Mouse (Mus musculus) G1E (cell line): ENCODE results near the gene Myo16. TPM values are rescaled to one million over a fixed set of nuclear protein-coding genes. Genes with fewer than 3 reads are reported as not detected.

Experiments
- ATAC-seq: 2 replicates; pipeline ENCODE4 v1.8.0; 2016; ENCODE audit warnings: mild to moderate bottlenecking; ENCODE audit not compliant: insufficient number of reproducible peaks, poor library complexity, low FRiP score, severe bottlenecking; ENCODE audit errors: extremely low read depth
- DNase-seq: peaks from one replicate; pipeline ENCODE4 v3.0.0; 2012; ENCODE audit warnings: low spot score
- H3K27me3 ChIP-seq: 2 replicates; pipeline ENCODE4 v1.6.1; 2012; ENCODE audit warnings: mild to moderate bottlenecking, low read length, inconsistent platforms; ENCODE audit not compliant: insufficient read depth
- H3K36me3 ChIP-seq: replicated peaks from 2 replicates; pipeline ENCODE3; 2012; ENCODE audit warnings: mild to moderate bottlenecking, inconsistent platforms
- H3K4me1 ChIP-seq: 2 replicates; pipeline ENCODE4 v1.6.1; 2012; ENCODE audit warnings: low read depth, low read length, inconsistent platforms, mixed read lengths; ENCODE audit not compliant: insufficient read depth
- H3K4me3 ChIP-seq: 2 replicates; pipeline ENCODE4 v1.5.1; 2012; ENCODE audit warnings: low read depth, mild to moderate bottlenecking, inconsistent platforms, low read length, moderate library complexity, mixed read lengths
- H3K9me3 ChIP-seq: replicated peaks from 2 replicates; pipeline ENCODE4 v1.6.1; 2012; ENCODE audit warnings: inconsistent platforms
- CTCF ChIP-seq: IDR thresholded peaks from 2 replicates; pipeline ENCODE4 v1.5.1; 2012; ENCODE audit warnings: low read depth, low read length, inconsistent platforms, mixed read lengths
- GATA1 ChIP-seq: IDR thresholded peaks from 2 replicates; pipeline ENCODE4 v1.6.1; 2012; ENCODE audit warnings: borderline replicate concordance, low read length, inconsistent platforms, mixed read lengths
- GATA2 ChIP-seq: IDR thresholded peaks from 2 replicates; pipeline ENCODE4 v1.6.1; 2012; ENCODE audit warnings: low read depth, low read length, inconsistent platforms, borderline replicate concordance
- POLR2AphosphoS5 ChIP-seq: IDR thresholded peaks from 2 replicates; pipeline ENCODE4 v1.6.1; 2012; ENCODE audit warnings: low read depth, low read length, inconsistent platforms; ENCODE audit not compliant: insufficient replicate concordance
- TAL1 ChIP-seq: conservative IDR thresholded peaks from 2 replicates; pipeline ENCODE4 v1.6.1; 2012; ENCODE audit warnings: low read depth, low read length, inconsistent platforms, mixed read lengths
- polyA plus RNA-seq: library from polyadenylated mRNA; stranded (reverse); fragments of >175 nt; gene quantifications from 2 replicates; pipeline ENCODE4 v1.2.3, GENCODE M21; 2012
- total RNA-seq, 2 experiments: library from RNA; stranded (forward) in 1 of 2; stranded (reverse) in 1 of 2; fragments of 200-1000 nt in 1 of 2; fragments of >200 nt in 1 of 2; fragmentation: Nextera tagmentation in 1 of 2; gene quantifications; 2 replicates each; pipeline ENCODE4 v1.2.3; 2014 to 2017

The Myo16 gene
- total and polyA plus RNA-seq, 3 experiments = 0.27 to 0.90 (median 0.38) TPM

DNA sequence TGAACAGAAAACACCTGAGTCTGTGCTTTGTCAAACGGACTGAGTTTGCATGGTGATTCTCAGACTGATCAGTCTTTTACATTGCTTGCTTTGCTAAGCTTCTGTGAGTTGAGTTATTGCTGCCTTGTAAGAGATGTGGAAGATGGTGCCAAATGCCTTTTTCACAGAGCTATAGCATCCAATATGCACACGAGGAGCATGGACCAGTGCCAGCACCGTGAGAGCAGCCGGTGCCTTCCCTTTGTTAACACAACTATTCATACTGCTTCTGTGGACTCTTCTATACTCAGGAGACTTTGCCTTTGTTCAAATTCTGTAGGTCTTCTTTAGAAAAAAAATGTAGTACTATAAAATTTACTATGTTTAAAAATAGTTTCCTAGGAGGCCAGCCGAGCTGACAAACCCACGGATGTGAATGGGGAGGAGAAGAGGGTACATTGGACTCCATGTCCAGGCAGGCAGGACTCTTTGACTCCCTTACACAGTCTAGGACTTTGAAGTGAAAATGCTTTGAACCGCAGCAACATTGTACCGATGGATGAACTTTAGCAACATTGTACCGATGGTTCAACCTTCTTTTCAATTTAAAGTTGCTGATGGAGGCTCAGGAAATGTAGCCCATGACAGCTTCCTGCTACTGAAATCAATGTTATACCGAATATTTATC, 70.7 kb downstream of the Myo16 start:
- H3K36me3 ChIP-seq = no peaks in the 10 kb centered on the region
- H3K9me3 ChIP-seq = no peaks in the 10 kb centered on the region
- no peak for ATAC-seq
- no peaks in the 10 kb centered on the region for H3K4me1 ChIP-seq
- no peak overlapping the region for H3K4me3 ChIP-seq
- no peak for TF ChIP-seq GATA1
- no peak for TF ChIP-seq GATA2
- TF ChIP-seq TAL1 = no peak
- no peak for TF ChIP-seq CTCF
- no peak for TF ChIP-seq POLR2AphosphoS5
- H3K27me3 ChIP-seq = no peaks in the 10 kb centered on the region
- no peak for DNase-seq

DNA sequence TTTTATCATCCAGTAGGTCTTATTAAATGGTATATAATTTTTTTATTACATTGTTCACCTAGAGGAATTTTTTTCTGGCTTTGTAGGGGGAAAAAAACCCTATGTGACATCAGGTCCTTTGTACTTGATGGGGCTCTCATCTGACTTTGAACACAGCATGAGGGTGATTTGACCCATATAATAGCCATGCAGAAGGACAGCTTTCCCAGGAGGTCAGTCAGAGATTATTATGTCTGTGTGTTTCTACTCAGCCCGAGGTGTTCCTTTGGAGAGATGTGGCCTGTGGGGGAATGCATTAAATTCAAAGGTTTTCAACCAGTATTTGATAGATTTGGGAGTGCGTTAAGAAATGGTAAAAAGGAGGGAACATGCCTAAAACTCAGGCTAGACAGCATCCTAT, 71.3 kb downstream of the Myo16 start:
- no peak for ATAC-seq
- H3K4me1 ChIP-seq = no peaks in the 10 kb centered on the region
- TF ChIP-seq TAL1 (no peak), GATA2 (no peak), GATA1 (no peak), POLR2AphosphoS5 (no peak), CTCF (no peak)

DNA sequence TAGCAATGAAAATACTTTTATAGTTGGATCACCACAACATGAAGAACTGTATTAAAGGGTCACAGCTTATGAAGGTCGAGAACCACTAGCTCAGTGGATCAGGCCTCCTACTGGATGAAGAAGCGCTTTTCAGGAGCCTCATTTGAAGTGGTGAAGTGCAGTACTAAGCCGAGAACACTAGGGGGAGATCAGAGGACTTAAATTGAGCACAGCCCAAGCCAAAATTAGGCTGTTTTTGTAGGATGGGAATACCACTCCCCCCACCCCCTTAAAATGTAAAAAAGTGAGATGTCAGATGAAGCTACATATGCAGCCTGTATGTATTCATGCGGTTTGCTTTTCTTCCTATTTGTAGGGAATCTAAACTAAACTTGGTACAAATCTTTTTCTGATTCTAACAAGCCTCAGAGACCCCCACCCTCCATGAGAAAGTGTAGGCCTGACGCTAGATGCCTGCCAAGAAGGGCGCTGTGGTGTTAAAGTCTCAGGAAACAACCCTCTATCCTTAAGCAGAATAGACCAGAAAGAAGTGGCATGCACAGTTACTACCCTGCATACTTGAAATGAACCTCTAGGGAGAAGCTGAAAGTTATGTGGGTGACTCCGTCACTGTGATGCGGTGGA, 77.1 kb downstream of the Myo16 start:
- no peak overlapping the region for H3K4me3 ChIP-seq
- no peak for DNase-seq
- no peaks in the 10 kb centered on the region for H3K4me1 ChIP-seq
- H3K9me3 ChIP-seq = no peaks in the 10 kb centered on the region
- no peaks in the 10 kb centered on the region for H3K27me3 ChIP-seq
- no peaks in the 10 kb centered on the region for H3K36me3 ChIP-seq
- peak; percentile 34; the same call in 1 of the 2 replicates for ATAC-seq
- TF ChIP-seq POLR2AphosphoS5 = no peak
- TF ChIP-seq GATA1 = no peak
- no peak for TF ChIP-seq TAL1
- peak; percentile 30; the same call in 1 of the 2 replicates for TF ChIP-seq CTCF
- TF ChIP-seq GATA2 = no peak

More for the DNA sequence above, 71.3 kb downstream of the Myo16 start:
- Histone ChIP-seq H3K27me3 (no peaks in the 10 kb centered on the region), H3K4me3 (no peak overlapping the region), H3K9me3 (no peaks in the 10 kb centered on the region), H3K36me3 (no peaks in the 10 kb centered on the region)
- no peak for DNase-seq

DNA sequence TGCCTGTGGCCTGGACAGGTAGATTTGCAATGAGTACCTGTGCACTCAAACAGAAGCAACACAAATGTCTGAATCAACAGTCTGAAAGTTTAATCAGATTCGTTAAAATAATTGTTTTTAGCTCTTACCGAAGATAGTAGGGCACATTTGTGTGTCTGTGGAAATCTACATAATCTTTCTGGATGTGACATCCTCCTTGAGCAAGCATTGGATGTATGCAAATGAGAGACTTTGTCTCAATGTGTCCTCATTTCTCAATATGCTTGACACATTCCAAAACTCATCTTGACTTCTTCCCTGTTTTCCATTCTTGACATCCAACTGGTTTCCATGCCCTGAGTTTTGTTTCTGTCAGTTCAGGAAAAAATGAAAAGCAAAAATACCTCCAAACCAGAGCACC, 80.8 kb downstream of the Myo16 start:
- no peaks in the 10 kb centered on the region for H3K9me3 ChIP-seq
- no peak overlapping the region for H3K4me3 ChIP-seq
- TF ChIP-seq POLR2AphosphoS5 (no peak), TAL1 (no peak), CTCF (no peak), GATA2 (no peak), GATA1 (no peak)
- no peaks in the 10 kb centered on the region for H3K4me1 ChIP-seq
- DNase-seq = no peak
- no peaks in the 10 kb centered on the region for H3K36me3 ChIP-seq
- ATAC-seq = no peak
- no peaks in the 10 kb centered on the region for H3K27me3 ChIP-seq

DNA sequence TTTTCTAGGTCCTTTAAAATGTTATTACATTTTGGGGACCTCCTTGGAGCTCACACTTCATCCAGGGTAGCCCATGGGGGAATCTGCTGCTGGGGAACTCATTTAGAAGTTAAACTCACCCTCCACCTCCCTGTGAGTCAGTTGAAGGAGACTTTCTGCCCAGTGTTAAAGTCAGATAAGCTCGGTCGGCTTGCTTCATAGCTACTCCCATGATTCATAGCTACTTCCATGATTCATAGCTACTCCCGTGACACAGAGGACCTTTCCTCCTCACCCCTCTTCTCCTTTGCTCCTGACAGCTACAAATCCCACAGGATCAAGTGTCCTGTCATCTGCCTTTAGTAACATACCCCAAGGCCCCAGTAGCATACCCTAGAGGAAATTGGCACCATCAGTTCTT, 89.6 kb downstream of the Myo16 start:
- H3K36me3 ChIP-seq = no peaks in the 10 kb centered on the region
- H3K9me3 ChIP-seq = no peaks in the 10 kb centered on the region
- no peak for TF ChIP-seq CTCF
- ATAC-seq (no peak), DNase-seq (no peak)
- H3K4me3 ChIP-seq = no peak overlapping the region
- H3K27me3 ChIP-seq = no peaks in the 10 kb centered on the region
- no peaks in the 10 kb centered on the region for H3K4me1 ChIP-seq

DNA sequence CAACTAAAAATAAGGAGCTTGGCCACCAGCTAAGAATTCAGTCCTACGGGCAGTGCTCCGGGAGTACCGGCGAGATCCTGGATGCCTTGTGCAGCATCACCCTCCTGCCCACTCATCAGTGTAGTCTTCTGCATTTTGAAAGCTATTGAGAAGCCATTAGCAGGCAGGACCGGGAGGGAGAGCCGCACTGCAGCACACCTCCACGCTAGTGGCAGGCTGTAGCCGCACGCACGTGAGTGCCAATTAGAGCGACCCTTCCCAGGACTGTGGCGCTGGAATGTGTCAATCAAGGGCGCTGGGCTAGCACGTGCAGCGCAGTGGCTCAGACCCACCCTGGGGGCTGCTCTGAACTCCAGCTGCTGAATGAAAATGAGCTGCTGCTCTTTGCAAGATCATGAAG, 95.4 kb downstream of the Myo16 start:
- DNase-seq (no peak), ATAC-seq (no peak)
- no peak for TF ChIP-seq GATA1
- no peak for TF ChIP-seq CTCF
- no peak for TF ChIP-seq GATA2
- TF ChIP-seq POLR2AphosphoS5 = no peak
- no peak for TF ChIP-seq TAL1

More for the DNA sequence above, 95.4 kb downstream of the Myo16 start:
- no peaks in the 10 kb centered on the region for H3K9me3 ChIP-seq
- H3K4me3 ChIP-seq = no peak overlapping the region
- H3K27me3 ChIP-seq = peaks cover 5% of the 10 kb centered on the region; the same call in 1 of the 2 replicates
- no peaks in the 10 kb centered on the region for H3K4me1 ChIP-seq
- no peaks in the 10 kb centered on the region for H3K36me3 ChIP-seq
